Mouse (Mus musculus) heart, embryonic 11.5 days (tissue): ENCODE data around the gene Gal3st3. TPM values are rescaled to one million over a fixed set of nuclear protein-coding genes. Genes with fewer than 3 reads are reported as not detected.

Experiments
- ATAC-seq: fragments of 200-750 bp; cut with Nextera tagmentation; replicated peaks from 2 replicates; pipeline ENCODE4 v1.8.0; 2017; ENCODE audit warnings: moderate library complexity; ENCODE audit not compliant: insufficient number of reproducible peaks, low FRiP score, low TSS enrichment
- H3K27ac ChIP-seq: fragments of 300-500 bp; sonication (generic); 2 replicates; pipeline ENCODE4 v1.5.1; 2014; ENCODE audit warnings: mild to moderate bottlenecking, low read depth, low read length
- H3K27me3 ChIP-seq: fragments of 300-500 bp; sonication (generic); 2 replicates; pipeline ENCODE4 v1.6.1; 2014; ENCODE audit warnings: mild to moderate bottlenecking, low read length, mixed read lengths; ENCODE audit not compliant: control insufficient read depth, insufficient read depth
- H3K36me3 ChIP-seq: fragments of 300-500 bp; sonication (generic); 2 replicates; pipeline ENCODE4 v1.6.1; 2014; ENCODE audit warnings: mild to moderate bottlenecking, low read length, moderate library complexity, mixed read lengths; ENCODE audit not compliant: control insufficient read depth, insufficient read depth
- H3K4me1 ChIP-seq: fragments of 300-500 bp; sonication (generic); 2 replicates; pipeline ENCODE4 v1.6.1; 2014; ENCODE audit warnings: low read length; ENCODE audit not compliant: control insufficient read depth, insufficient read depth
- H3K4me2 ChIP-seq: fragments of 300-500 bp; sonication (generic); 2 replicates; pipeline ENCODE4 v1.6.1; 2014; ENCODE audit warnings: mild to moderate bottlenecking, moderate library complexity
- H3K4me3 ChIP-seq: fragments of 300-500 bp; sonication (generic); 2 replicates; pipeline ENCODE4 v1.5.1; 2014; ENCODE audit warnings: low read depth, low read length
- H3K9ac ChIP-seq: fragments of 300-500 bp; sonication (generic); 2 replicates; pipeline ENCODE4 v1.6.1; 2014; ENCODE audit warnings: mild to moderate bottlenecking, low read depth, low read length, moderate library complexity
- H3K9me3 ChIP-seq: fragments of 300-500 bp; sonication (generic); replicated peaks from 2 replicates; pipeline ENCODE4 v1.6.1; 2016; ENCODE audit warnings: low read length; ENCODE audit not compliant: control insufficient read depth
- WGBS: fragments of 180-500 bp; shearing (Covaris S2); extraction: QIAGEN DNeasy Blood & Tissue Kit; methylation state at CpG from one replicate; pipeline ENCODE4 v1.1.7; 2014; ENCODE audit not compliant: insufficient replicate concordance; 5-methylcytosine and 5-hydroxymethylcytosine counted together
- polyA plus RNA-seq: library from polyadenylated mRNA; unstranded; fragments of >200 nt; fragmentation: Nextera tagmentation; extraction: Ambion mirVana; gene quantifications from 2 replicates; pipeline ENCODE4 v1.2.1, GENCODE M21; 2014

Gal3st3 gene
- polyA plus RNA-seq, 1 experiment from 2014 or later: 3.8 TPM

GRCm38 (mm10) chr19:5323801-5324200 lies 25.7 kb downstream of the Gal3st3 start:
- H3K9ac ChIP-seq: no peak overlapping the region
- H3K4me3 ChIP-seq: no peak overlapping the region
- H3K36me3 ChIP-seq: no peaks in the 10 kb centered on the region
- no peaks in the 10 kb centered on the region for H3K9me3 ChIP-seq
- no peaks in the 10 kb centered on the region for H3K27me3 ChIP-seq
- no peak for ATAC-seq
- WGBS: 46% methylated on average over 17 of the region's 17 CpGs
- H3K27ac ChIP-seq: no peak overlapping the region
- H3K4me1 ChIP-seq: no peaks in the 10 kb centered on the region
- H3K4me2 ChIP-seq: no peak overlapping the region

- no peak for ATAC-seq
- H3K27me3 ChIP-seq: no peaks in the 10 kb centered on the region
- 75% methylated on average over 19 of the region's 19 CpGs for WGBS
These were observed 29.8 kb downstream of the Gal3st3 start for GRCm38 (mm10) chr19:5327970-5328369.

GRCm38 (mm10) chr19:5334741-5335140 lies 36.6 kb downstream of the Gal3st3 start:
- no peaks in the 10 kb centered on the region for H3K36me3 ChIP-seq
- H3K4me1 ChIP-seq: no peaks in the 10 kb centered on the region
- no peak overlapping the region for H3K27ac ChIP-seq
- WGBS: 48% methylated on average over 5 of the region's 5 CpGs
- no peak overlapping the region for H3K9ac ChIP-seq
- ATAC-seq: no peak
- no peak overlapping the region for H3K4me3 ChIP-seq
- no peaks in the 10 kb centered on the region for H3K9me3 ChIP-seq
- no peak overlapping the region for H3K4me2 ChIP-seq
- H3K27me3 ChIP-seq: no peaks in the 10 kb centered on the region

More at GRCm38 (mm10) chr19:5327970-5328369, 29.8 kb downstream of the Gal3st3 start:
- Histone ChIP-seq H3K36me3 (no peaks in the 10 kb centered on the region), H3K4me1 (no peaks in the 10 kb centered on the region), H3K4me2 (no peak overlapping the region), H3K27ac (no peak overlapping the region), H3K9me3 (no peaks in the 10 kb centered on the region), H3K9ac (no peak overlapping the region), H3K4me3 (no peak overlapping the region)

DNA sequence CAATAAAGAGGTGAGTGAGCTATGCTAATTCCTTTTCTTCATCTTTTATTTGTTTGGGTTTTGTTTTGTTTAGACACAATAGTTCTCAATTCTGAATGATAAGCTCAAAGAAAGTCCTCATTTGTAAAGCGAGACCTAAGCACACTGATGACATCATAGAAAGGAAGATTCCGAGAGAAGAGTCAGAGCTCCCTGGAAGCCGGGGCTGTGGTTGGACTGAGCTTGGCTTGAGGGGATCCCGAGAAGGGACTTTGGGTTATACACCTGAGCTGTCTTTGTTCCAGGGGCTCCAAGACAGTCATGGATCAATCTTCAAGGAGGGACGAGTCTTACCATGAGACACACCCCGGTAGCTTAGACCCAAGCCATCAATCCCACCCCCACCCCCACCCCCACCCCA lies 37.3 kb downstream of the Gal3st3 start, which contains the start of gene Catsper1:
Gene Catsper1, plus strand, starts transcription at position 301 of the 400 bp plus-strand sequence.
- ATAC-seq: no peak
- H3K9ac ChIP-seq: no peak within 1 kb of the TSS
- H3K4me2 ChIP-seq: no peak within 1 kb of the TSS
- H3K9me3 ChIP-seq: no peaks in the 10 kb centered on the region
- H3K36me3 ChIP-seq: no peaks in the 10 kb centered on the region
- no peaks in the 10 kb centered on the region for H3K27me3 ChIP-seq
- no peak within 1 kb of the TSS for H3K27ac ChIP-seq
- H3K4me3 ChIP-seq: no peak within 1 kb of the TSS
- WGBS: 86% methylated on average over 6 of the region's 6 CpGs
- no peaks in the 10 kb centered on the region for H3K4me1 ChIP-seq

- H3K36me3 ChIP-seq: no peaks in the 10 kb centered on the region
- ATAC-seq: no peak
These were observed 39.8 kb downstream of the Gal3st3 start for GRCm38 (mm10) chr19:5337975-5338374.

DNA sequence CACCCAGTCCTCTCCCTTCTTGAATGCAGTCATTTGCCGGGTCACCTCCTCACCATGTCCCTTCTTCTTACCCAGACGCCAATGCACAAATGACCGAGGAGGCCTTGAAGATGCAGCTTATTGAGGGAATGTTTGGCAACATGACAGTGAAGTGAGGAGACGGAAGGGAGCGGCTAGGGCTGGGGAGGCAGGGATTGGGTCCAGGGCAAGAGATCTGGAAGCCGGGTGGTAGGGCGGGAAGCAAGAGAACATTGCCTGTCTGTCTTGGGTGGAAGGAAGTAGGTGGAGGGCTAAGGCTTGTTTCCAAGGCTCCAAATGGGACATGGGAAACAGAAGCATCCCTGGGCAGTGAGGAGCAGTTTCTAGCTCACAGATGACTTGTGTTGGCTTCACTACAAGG lies 43.2 kb downstream of the Gal3st3 start:
- H3K4me3 ChIP-seq: no peak overlapping the region
- no peaks in the 10 kb centered on the region for H3K36me3 ChIP-seq
- H3K27ac ChIP-seq: no peak overlapping the region
- no peak overlapping the region for H3K9ac ChIP-seq
- H3K27me3 ChIP-seq: no peaks in the 10 kb centered on the region
- 87% methylated on average over 7 of the region's 7 CpGs for WGBS
- no peak overlapping the region for H3K4me2 ChIP-seq
- H3K4me1 ChIP-seq: no peaks in the 10 kb centered on the region
- H3K9me3 ChIP-seq: no peaks in the 10 kb centered on the region
- ATAC-seq: no peak

More at GRCm38 (mm10) chr19:5337975-5338374, 39.8 kb downstream of the Gal3st3 start:
- Histone ChIP-seq H3K4me3 (no peak overlapping the region), H3K4me1 (no peaks in the 10 kb centered on the region), H3K27me3 (no peaks in the 10 kb centered on the region), H3K9me3 (no peaks in the 10 kb centered on the region), H3K9ac (no peak overlapping the region), H3K4me2 (no peak overlapping the region), H3K27ac (no peak overlapping the region)
- WGBS: 16% methylated on average over 5 of the region's 5 CpGs

- 0 out of 2 replicates have a peak, but pooled peaks cover 3% of the 10 kb centered on the region for H3K4me1 ChIP-seq
These were observed 47.4 kb downstream of the Gal3st3 start for GRCm38 (mm10) chr19:5345297-5346131.

DNA sequence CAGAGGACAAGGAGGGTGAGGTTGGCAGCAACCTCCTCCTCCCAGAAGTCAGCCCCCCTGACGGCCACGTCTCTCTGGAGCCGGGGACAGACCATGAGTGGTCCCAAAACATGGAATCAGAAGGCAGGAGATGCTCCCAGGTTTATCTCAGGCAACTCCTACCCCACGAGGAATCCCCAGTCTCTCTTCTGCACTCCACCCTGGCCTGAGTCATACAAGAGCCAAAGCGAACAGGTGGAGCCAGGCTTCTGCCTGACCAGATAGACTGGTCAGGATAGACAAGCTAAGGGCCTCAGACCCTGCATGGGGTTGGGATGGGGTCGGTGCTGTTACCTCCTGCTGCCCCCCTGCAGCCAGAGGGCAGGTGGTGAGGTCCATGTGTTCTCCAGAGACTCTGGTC lies 49.9 kb downstream of the Gal3st3 start:
- H3K4me1 ChIP-seq: 0 out of 2 replicates have a peak, but pooled peaks cover 3% of the 10 kb centered on the region
- no peak overlapping the region for H3K4me2 ChIP-seq
- ATAC-seq: no peak; the same call in 1 of the 2 replicates
- H3K4me3 ChIP-seq: no peak overlapping the region
- H3K9ac ChIP-seq: no peak overlapping the region
- no peaks in the 10 kb centered on the region for H3K36me3 ChIP-seq
- no peaks in the 10 kb centered on the region for H3K9me3 ChIP-seq
- 71% methylated on average over 6 of the region's 6 CpGs for WGBS
- H3K27ac ChIP-seq: no peak overlapping the region
- no peaks in the 10 kb centered on the region for H3K27me3 ChIP-seq

More at GRCm38 (mm10) chr19:5345297-5346131, 47.4 kb downstream of the Gal3st3 start:
- Histone ChIP-seq H3K4me3 (no peak overlapping the region), H3K9ac (no peak overlapping the region), H3K9me3 (no peaks in the 10 kb centered on the region), H3K4me2 (no peak overlapping the region), H3K27ac (peak overlapping the region; percentile 54; the same call in 1 of the 2 replicates), H3K27me3 (no peaks in the 10 kb centered on the region), H3K36me3 (no peaks in the 10 kb centered on the region)
- ATAC-seq: no peak; the same call in 1 of the 2 replicates
- 71% methylated on average over 6 of the region's 6 CpGs for WGBS
